Mouse (Mus musculus) embryonic facial prominence, embryonic 13.5 days (tissue): ENCODE results near the gene Zfp319. TPM values are rescaled to one million over a fixed set of nuclear protein-coding genes. Genes with fewer than 3 reads are reported as not detected.

Experiments used
- ATAC-seq: fragments of 200-750 bp; cut with Nextera tagmentation; 2 replicates; pipeline ENCODE4 v1.8.0; 2017; ENCODE audit warnings: low read depth; ENCODE audit not compliant: insufficient number of reproducible peaks, insufficient read depth, low FRiP score, low TSS enrichment
- H3K27ac ChIP-seq: fragments of 300-500 bp; sonication (generic); 2 replicates; pipeline ENCODE4 v1.5.1; 2015; ENCODE audit warnings: moderate library complexity, mild to moderate bottlenecking, inconsistent platforms
- H3K27me3 ChIP-seq: fragments of 300-500 bp; sonication (generic); 2 replicates; pipeline ENCODE4 v1.6.1; 2015; ENCODE audit warnings: mild to moderate bottlenecking, inconsistent platforms
- H3K36me3 ChIP-seq: fragments of 300-500 bp; sonication (generic); 2 replicates; pipeline ENCODE4 v1.6.1; 2015; ENCODE audit warnings: mild to moderate bottlenecking, inconsistent platforms
- H3K4me1 ChIP-seq: fragments of 300-500 bp; sonication (generic); 2 replicates; pipeline ENCODE4 v1.6.1; 2015; ENCODE audit warnings: inconsistent platforms
- H3K4me2 ChIP-seq: fragments of 300-500 bp; sonication (generic); 2 replicates; pipeline ENCODE4 v1.6.1; 2015; ENCODE audit warnings: moderate library complexity, mild to moderate bottlenecking, inconsistent platforms
- H3K4me3 ChIP-seq: fragments of 300-500 bp; sonication (generic); 2 replicates; pipeline ENCODE4 v1.5.1; 2015; ENCODE audit warnings: mild to moderate bottlenecking, inconsistent platforms
- H3K9ac ChIP-seq: fragments of 300-500 bp; sonication (generic); 2 replicates; pipeline ENCODE4 v1.6.1; 2015; ENCODE audit warnings: mild to moderate bottlenecking, inconsistent platforms
- H3K9me3 ChIP-seq: fragments of 300-500 bp; sonication (generic); 2 replicates; pipeline ENCODE4 v1.6.1; 2016; ENCODE audit warnings: inconsistent platforms
- WGBS: fragments of 180-500 bp; shearing (Covaris S2); methylation state at CpG from one replicate; pipeline ENCODE4 v1.1.7; 2015; ENCODE audit warnings: mixed read lengths; 5-methylcytosine and 5-hydroxymethylcytosine counted together
- polyA plus RNA-seq: library from polyadenylated mRNA; unstranded; fragments of >200 nt; fragmentation: Nextera tagmentation; extraction: Ambion mirVana; gene quantifications from 2 replicates; pipeline ENCODE4 v1.2.1, GENCODE M21; 2015

Zfp319 gene
- polyA plus RNA-seq, 1 experiment from 2014 or later = 10.9 TPM

GRCm38 (mm10) chr8:95362272-95362671 is 30.5 kb upstream of the Zfp319 start:
- WGBS = 68% methylated on average over 6 of the region's 6 CpGs
- Histone ChIP-seq H3K9ac (no peak overlapping the region), H3K36me3 (no peaks in the 10 kb centered on the region), H3K4me3 (no peak overlapping the region), H3K9me3 (peaks cover 4% of the 10 kb centered on the region), H3K27ac (no peak overlapping the region), H3K27me3 (no peaks in the 10 kb centered on the region), H3K4me2 (no peak overlapping the region), H3K4me1 (peaks cover 22% of the 10 kb centered on the region)
- ATAC-seq = no peak

- no peaks in the 10 kb centered on the region for H3K36me3 ChIP-seq
- peaks cover 4% of the 10 kb centered on the region for H3K9me3 ChIP-seq
- H3K4me2 ChIP-seq = no peak overlapping the region
- H3K4me3 ChIP-seq = no peak overlapping the region
- 0 out of 2 replicates have a peak overlapping the region, but pooled peaks have one; percentile 40 for H3K9ac ChIP-seq
- H3K4me1 ChIP-seq = peaks cover 22% of the 10 kb centered on the region
- H3K27me3 ChIP-seq = no peaks in the 10 kb centered on the region
- ATAC-seq = no peak
- WGBS = 76% methylated on average over 3 of the region's 3 CpGs
- no peak overlapping the region for H3K27ac ChIP-seq
These were observed 29.2 kb upstream of the Zfp319 start for GRCm38 (mm10) chr8:95361016-95361341.

GRCm38 (mm10) chr8:95360181-95361015 is 28.6 kb upstream of the Zfp319 start:
- Histone ChIP-seq H3K4me3 (no peak overlapping the region), H3K4me2 (no peak overlapping the region), H3K27me3 (no peaks in the 10 kb centered on the region), H3K9me3 (peaks cover 4% of the 10 kb centered on the region), H3K4me1 (peaks cover 22% of the 10 kb centered on the region), H3K27ac (no peak overlapping the region), H3K9ac (peak overlapping the region; percentile 40; the same call in 1 of the 2 replicates), H3K36me3 (no peaks in the 10 kb centered on the region)
- ATAC-seq = no peak
- 44% methylated on average over 7 of the region's 7 CpGs for WGBS

- Histone ChIP-seq H3K9me3 (peaks cover 1% of the 10 kb centered on the region), H3K4me3 (no peak overlapping the region), H3K4me1 (peaks cover 22% of the 10 kb centered on the region), H3K9ac (no peak overlapping the region), H3K27me3 (peaks cover 9% of the 10 kb centered on the region), H3K27ac (no peak overlapping the region), H3K36me3 (no peaks in the 10 kb centered on the region), H3K4me2 (no peak overlapping the region)
- no peak for ATAC-seq
- 39% methylated on average over 8 of the region's 8 CpGs for WGBS
These were observed 27.0 kb upstream of the Zfp319 start for GRCm38 (mm10) chr8:95358550-95359411.

GRCm38 (mm10) chr8:95354606-95355005 is 22.9 kb upstream of the Zfp319 start:
- H3K27me3 ChIP-seq = peaks cover 42% of the 10 kb centered on the region
- no peak for ATAC-seq
- no peaks in the 10 kb centered on the region for H3K9me3 ChIP-seq
- H3K4me1 ChIP-seq = peaks cover 28% of the 10 kb centered on the region
- no peak overlapping the region for H3K27ac ChIP-seq
- no peak overlapping the region for H3K4me2 ChIP-seq
- no peaks in the 10 kb centered on the region for H3K36me3 ChIP-seq
- 76% methylated on average over 2 of the region's 2 CpGs for WGBS
- no peak overlapping the region for H3K4me3 ChIP-seq
- H3K9ac ChIP-seq = no peak overlapping the region

GRCm38 (mm10) chr8:95352871-95353866 is 21.4 kb upstream of the Zfp319 start:
- Histone ChIP-seq H3K36me3 (no peaks in the 10 kb centered on the region), H3K9ac (peak overlapping the region; percentile 83), H3K4me3 (peak overlapping the region; percentile 76), H3K4me1 (peaks cover 33% of the 10 kb centered on the region), H3K4me2 (peak overlapping the region; percentile 98), H3K9me3 (no peaks in the 10 kb centered on the region), H3K27ac (no peak overlapping the region), H3K27me3 (peaks cover 43% of the 10 kb centered on the region)
- peak; percentile 34 for ATAC-seq
- 3% methylated on average over 62 of the region's 62 CpGs for WGBS

- H3K36me3 ChIP-seq = no peaks in the 10 kb centered on the region
- peaks cover 43% of the 10 kb centered on the region for H3K27me3 ChIP-seq
- under 1% methylated on average over 80 of the region's 80 CpGs for WGBS
- peak within 1 kb of the TSS; percentile 98 for H3K4me2 ChIP-seq
- ATAC-seq = 0 out of 2 replicates have a peak, but pooled peaks have one; percentile 23
- peak within 1 kb of the TSS; percentile 76 for H3K4me3 ChIP-seq
- H3K9ac ChIP-seq = peak within 1 kb of the TSS; percentile 83
- no peaks in the 10 kb centered on the region for H3K9me3 ChIP-seq
- peaks cover 33% of the 10 kb centered on the region for H3K4me1 ChIP-seq
- peak within 1 kb of the TSS; percentile 64 for H3K27ac ChIP-seq
These were observed 20.6 kb upstream of the Zfp319 start, which contains the start of gene Mmp15 for GRCm38 (mm10) chr8:95352151-95352870. Gene Mmp15 (plus strand): TSS chr8:95352268.

GRCm38 (mm10) chr8:95351461-95351860 is 19.7 kb upstream of the Zfp319 start:
- no peak overlapping the region; the same call in 1 of the 2 replicates for H3K9ac ChIP-seq
- H3K36me3 ChIP-seq = no peaks in the 10 kb centered on the region
- no peak overlapping the region for H3K27ac ChIP-seq
- whole genome bisulfite sequencing = 2% methylated on average over 15 of the region's 15 CpGs
- ATAC-seq = no peak
- H3K9me3 ChIP-seq = no peaks in the 10 kb centered on the region
- H3K4me3 ChIP-seq = peak overlapping the region; percentile 76
- peaks cover 38% of the 10 kb centered on the region for H3K4me1 ChIP-seq
- peak overlapping the region; percentile 98 for H3K4me2 ChIP-seq
- H3K27me3 ChIP-seq = peaks cover 43% of the 10 kb centered on the region

- Histone ChIP-seq H3K27me3 (peaks cover 37% of the 10 kb centered on the region), H3K4me2 (no peak overlapping the region), H3K4me1 (peaks cover 38% of the 10 kb centered on the region), H3K36me3 (peaks cover 17% of the 10 kb centered on the region), H3K9ac (0 out of 2 replicates have a peak overlapping the region, but pooled peaks have one; percentile 6), H3K4me3 (no peak overlapping the region), H3K9me3 (no peaks in the 10 kb centered on the region), H3K27ac (no peak overlapping the region)
- 57% methylated on average over 18 of the region's 19 CpGs for WGBS
- ATAC-seq = no peak
These were observed 17.3 kb upstream of the Zfp319 start for GRCm38 (mm10) chr8:95348811-95349630.

GRCm38 (mm10) chr8:95348356-95348755 is 16.6 kb upstream of the Zfp319 start:
- 82% methylated on average over 2 of the region's 2 CpGs for WGBS
- H3K4me3 ChIP-seq = no peak overlapping the region
- no peaks in the 10 kb centered on the region for H3K9me3 ChIP-seq
- H3K27me3 ChIP-seq = peaks cover 30% of the 10 kb centered on the region
- peaks cover 33% of the 10 kb centered on the region for H3K4me1 ChIP-seq
- H3K4me2 ChIP-seq = no peak overlapping the region
- H3K27ac ChIP-seq = no peak overlapping the region
- H3K36me3 ChIP-seq = peaks cover 23% of the 10 kb centered on the region
- ATAC-seq = no peak
- 0 out of 2 replicates have a peak overlapping the region, but pooled peaks have one; percentile 6 for H3K9ac ChIP-seq
